Mouse (Mus musculus) cerebellum, postnatal 14 days (tissue): Measurements from ENCODE around the gene Cox15.
A peak's percentile ranks its signal among the peaks of the same experiment; 100 is the strongest.

Source experiments
- DNase-seq, 2 experiments: peaks; one replicate each; pipeline ENCODE4 v3.0.0; 2021; ENCODE audit warnings: mixed read lengths in 2 of 2

The Cox15 gene

GRCm38 (mm10) chr19:43704787-43705497 lies 47.9 kb downstream of the Cox15 start:
- DNase-seq: no peak

GRCm38 (mm10) chr19:43704211-43704610 lies 48.6 kb downstream of the Cox15 start:
- no peak for DNase-seq

- no peak for DNase-seq
Observed at GRCm38 (mm10) chr19:43699763-43700155, 53.0 kb downstream of the Cox15 start.

GRCm38 (mm10) chr19:43699021-43699762 lies 53.6 kb downstream of the Cox15 start:
- DNase-seq: no peak

- peak; percentile 45 to 46 for DNase-seq
Observed at GRCm38 (mm10) chr19:43697666-43698370, 55.0 kb downstream of the Cox15 start.

- no peak for DNase-seq
Observed at GRCm38 (mm10) chr19:43695514-43695964, 57.3 kb downstream of the Cox15 start.

GRCm38 (mm10) chr19:43692815-43693214 lies 60.0 kb downstream of the Cox15 start:
- DNase-seq: peak in 1 of 2 experiments; percentile 19

GRCm38 (mm10) chr19:43689419-43690246 lies 63.2 kb downstream of the Cox15 start, which contains the start of gene Entpd7:
Gene Entpd7 (plus strand): TSS chr19:43689672.
- peak; percentile 91 to 94 for DNase-seq
